Mouse (Mus musculus) heart, postnatal 14 days (tissue): ENCODE measurements around the gene Mrpl40. TPM values are rescaled to one million over a fixed set of nuclear protein-coding genes. Genes with fewer than 3 reads are reported as not detected.
"Not testable (repeated sequence)": the region's sequence is repeated elsewhere in the genome, so short reads cannot be mapped to it uniquely, and the experiment has no call there.

Experiments used
- DNase-seq, 2 experiments: peaks; one replicate each; pipeline ENCODE4 v3.0.0; 2021 to 2022
- intact Hi-C: fragments of 180-260 bp; cut with DNase I; formaldehyde crosslinking; loops from one replicate; pipeline ENCODE4 v1.15.1; 2025
- long read RNA-seq, 2 experiments: library from polyadenylated mRNA; stranded (forward); transcript quantifications; one replicate each; pipeline ENCODE4 v2.0.0; 2021
- total RNA-seq, 2 experiments: library from RNA; stranded (reverse); gene quantifications; 2 replicates each; pipeline ENCODE4 v1.2.3; 2021

Gene Mrpl40
- 10 to 100 TPM; 52.2 to 52.4 TPM for total RNA-seq
- long read RNA-seq, experiment 1, transcript Mrpl40-201 (4 exons, 1,280 nt) = major isoform, 73 of 80 reads
- long read RNA-seq, experiment 1, partial matches to known transcripts = 1 of 80 reads
- long read RNA-seq, experiment 1, other reads (novel, unspliced or antisense) = 2 of 80 reads
- long read RNA-seq, experiment 2, transcript Mrpl40-201 (4 exons, 1,280 nt) = major isoform, 63 of 68 reads
- long read RNA-seq, experiment 2, partial matches to known transcripts = 0 of 68 reads
- long read RNA-seq, experiment 2, other reads (novel, unspliced or antisense) = 2 of 68 reads

GRCm38 (mm10) chr16:18876442-18877308 lies at the start of gene Mrpl40, which contains the start of gene Hira:
TSS of gene Mrpl40 (minus strand) at chr16:18876862.
TSS of gene Hira (plus strand) at chr16:18877037.
- peak; percentile 95 to 97 for DNase-seq
- intact Hi-C loops = loop anchor here (2.0 to 5.0 kb wide), 2 partner anchors 40 to 64 kb away; partner anchors contain the start of genes 2510002D24Rik, Cdc45, Gm28539 and Ufd1

DNA sequence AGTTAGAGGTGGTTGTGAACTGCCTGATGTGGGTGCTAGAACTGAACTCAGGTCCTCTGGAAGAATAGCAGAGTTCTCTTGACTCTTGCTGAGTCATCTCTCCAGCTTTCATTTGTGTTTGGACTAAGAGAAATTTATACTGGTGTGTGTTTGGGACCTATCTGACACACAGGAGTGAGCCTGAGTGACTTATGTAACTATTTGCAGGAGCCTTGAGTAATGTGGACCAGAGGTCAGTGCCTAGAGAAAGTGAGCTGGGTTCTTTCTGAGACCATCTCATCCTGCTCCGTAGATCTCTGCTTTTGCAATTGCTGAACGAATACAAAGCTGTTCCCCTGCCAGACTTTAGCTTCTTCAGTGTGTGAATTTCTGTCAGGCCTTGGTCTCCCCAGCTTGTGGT lies 45.1 kb upstream of the Mrpl40 start:
- intact Hi-C loops = no loop called here
- DNase-seq = no peak

DNA sequence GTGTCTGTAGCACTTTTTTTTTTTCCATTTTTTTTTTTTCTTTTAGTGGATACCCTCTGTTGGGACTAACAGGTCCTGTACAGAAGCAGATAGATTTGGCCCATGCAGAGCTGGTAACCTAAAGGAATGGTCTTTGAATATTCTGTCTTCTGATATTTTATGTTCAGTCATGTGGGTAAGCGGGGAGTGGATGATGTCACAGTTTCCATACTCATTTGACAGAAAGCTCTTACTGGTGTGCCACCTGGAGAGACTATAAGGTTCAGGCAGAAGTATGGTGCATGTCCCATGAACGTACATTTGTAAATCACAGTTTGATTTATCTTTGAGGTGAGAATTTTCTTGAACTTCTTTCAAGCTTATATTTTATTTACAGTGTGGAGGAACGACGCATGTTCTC lies 39.4 kb upstream of the Mrpl40 start:
- intact Hi-C loops = no loop called here
- no peak for DNase-seq

GRCm38 (mm10) chr16:18905648-18906047 lies 29.0 kb upstream of the Mrpl40 start:
- DNase-seq = no peak
- intact Hi-C loops = no loop called here

- intact Hi-C loops = no loop called here
- peak; percentile 44 to 49 for DNase-seq
Measured at GRCm38 (mm10) chr16:18896429-18896828, 19.8 kb upstream of the Mrpl40 start.

DNA sequence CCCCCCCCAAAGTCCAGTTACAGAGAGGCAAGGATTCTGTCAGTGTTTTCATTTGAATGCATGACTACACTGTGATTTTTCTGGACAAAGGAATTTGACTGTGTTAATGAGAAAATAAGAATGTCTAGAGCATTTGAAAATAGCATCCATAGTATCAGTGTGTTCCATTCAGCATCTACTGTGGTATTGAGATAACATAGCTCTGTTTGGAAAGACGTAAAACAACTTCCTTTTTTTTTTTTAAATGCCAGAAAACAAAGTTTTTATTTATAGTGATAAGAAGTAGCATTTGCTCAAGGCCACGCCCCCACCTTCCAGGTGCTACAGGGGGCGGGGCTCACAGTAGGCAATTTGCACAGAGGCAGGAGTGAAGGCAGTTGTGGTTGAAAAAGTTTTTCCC lies 18.6 kb upstream of the Mrpl40 start:
- intact Hi-C loops = no loop called here

DNA sequence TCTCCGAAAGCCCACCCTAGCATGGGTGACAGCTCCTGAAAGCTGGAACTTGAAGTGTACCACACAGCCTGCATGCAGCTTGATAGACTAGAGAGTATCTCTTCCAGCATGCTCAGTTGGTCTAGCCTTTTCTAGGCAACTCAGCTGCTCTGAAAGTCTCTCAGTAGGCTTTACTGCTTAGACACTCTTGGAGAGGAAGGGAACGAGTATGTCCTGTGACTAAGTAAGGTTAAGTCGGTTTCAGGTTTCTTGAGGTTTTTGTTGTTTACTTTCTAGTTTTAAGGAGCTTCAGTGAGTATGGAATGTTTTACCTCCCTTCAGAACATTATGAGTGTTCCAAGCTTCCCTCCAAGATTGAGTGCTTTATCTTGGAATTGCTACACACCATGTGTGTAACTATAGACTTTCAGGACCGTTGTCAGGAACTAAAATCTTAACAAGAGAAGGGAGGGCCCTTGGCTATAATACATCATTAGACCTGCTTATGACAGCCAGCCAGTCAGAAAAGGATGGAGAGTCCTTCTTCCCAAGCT lies 17.2 kb upstream of the Mrpl40 start:
- intact Hi-C loops = no loop called here
- DNase-seq = no peak

More for the DNA sequence above, 18.6 kb upstream of the Mrpl40 start:
- no peak for DNase-seq

DNA sequence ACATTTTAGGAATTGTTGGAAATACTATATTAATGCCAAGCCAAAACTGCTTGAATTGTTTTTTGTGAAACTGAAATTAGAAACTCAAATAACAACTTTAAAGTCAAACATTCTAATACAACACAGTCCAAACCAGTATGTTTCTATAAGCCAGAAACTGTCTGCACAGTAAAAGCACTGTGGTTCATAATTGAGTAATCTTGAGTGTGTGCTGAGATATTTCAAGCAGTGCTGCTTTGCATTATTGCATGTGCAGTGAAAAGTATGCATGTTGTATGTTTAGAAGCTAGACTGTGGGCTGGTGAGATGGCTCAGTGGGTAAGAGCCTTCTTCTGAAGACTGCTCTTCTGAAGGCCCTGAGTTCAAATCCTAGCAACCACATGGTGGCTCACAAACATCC lies 7.4 kb upstream of the Mrpl40 start:
- no peak for DNase-seq
- intact Hi-C loops = no loop called here

DNA sequence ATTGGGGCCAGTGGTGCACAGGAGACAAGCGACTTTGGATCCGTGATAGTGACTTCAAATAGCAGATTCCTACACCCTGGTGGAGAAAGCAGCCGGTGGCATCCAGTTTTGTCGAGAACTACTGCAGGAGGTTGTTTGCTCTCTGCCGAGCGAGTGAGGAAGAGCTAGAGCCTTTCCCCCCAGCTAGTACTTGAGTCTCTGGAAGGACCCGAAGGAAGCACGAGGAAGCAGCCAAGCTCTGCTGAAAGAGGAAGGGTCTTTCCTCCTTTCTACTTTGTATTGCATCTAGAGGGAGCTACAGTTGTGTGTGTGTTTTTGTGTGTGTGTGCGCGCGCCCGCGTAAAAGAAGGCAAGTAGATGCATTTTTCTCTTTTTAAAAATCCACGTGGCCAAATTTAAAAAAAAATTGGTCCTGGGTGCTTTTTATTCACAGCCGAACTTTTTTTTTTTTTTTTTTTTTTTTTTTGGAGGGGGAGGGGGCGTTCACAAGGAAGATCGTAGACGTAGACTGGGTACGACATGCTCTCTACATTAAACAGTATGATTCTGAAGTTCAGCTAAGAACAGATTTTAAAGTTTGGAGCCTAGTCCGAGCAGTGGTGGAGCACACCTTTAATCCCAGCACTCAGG lies 1.5 kb upstream of the Mrpl40 start:
- DNase-seq = peak in 1 of 2 experiments; percentile 3
- intact Hi-C loops = loop anchor here (5.0 kb wide), 1 partner anchor 66 kb away; the partner anchor contains the start of genes Cdc45 and Ufd1

DNA sequence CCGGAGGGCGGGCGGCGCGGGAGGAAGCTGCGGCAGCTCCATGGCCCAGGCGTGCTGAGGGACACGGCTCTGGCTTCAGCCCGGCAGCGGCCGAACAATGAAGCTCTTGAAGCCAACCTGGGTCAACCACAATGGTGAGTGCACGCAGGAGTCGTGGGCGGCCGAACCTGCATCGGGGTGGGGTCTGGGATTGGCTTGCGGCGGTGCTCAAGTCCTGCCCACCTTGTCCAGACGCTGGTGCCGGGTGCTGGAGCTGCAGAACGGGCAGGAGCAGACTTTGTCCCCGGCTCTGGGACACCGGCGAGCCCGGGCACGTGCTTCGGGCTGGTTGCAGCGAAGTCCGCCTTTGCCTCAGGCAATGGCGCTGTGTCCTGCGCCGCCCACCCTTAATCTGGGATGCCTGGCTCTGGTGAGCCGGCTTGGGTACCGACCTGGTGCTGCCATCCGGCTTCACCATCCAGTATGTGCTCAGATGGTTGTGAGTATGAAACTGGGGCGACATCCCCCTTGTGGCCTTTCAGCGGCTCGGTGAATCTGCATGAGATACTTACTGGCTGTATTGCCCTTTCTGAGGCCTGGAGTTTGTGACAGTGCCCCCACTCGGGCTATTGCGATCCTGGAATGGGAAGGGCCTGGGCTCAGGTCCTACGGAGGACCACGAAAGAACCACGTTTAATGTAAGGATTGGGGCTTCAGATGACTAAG lies 876 bp upstream of the Mrpl40 start:
- intact Hi-C loops = loop anchor here (2.0 to 5.0 kb wide), 2 partner anchors 41 to 65 kb away; partner anchors contain the start of genes 2510002D24Rik, Cdc45, Gm28539 and Ufd1
- peak; percentile 35 to 48 for DNase-seq

DNA sequence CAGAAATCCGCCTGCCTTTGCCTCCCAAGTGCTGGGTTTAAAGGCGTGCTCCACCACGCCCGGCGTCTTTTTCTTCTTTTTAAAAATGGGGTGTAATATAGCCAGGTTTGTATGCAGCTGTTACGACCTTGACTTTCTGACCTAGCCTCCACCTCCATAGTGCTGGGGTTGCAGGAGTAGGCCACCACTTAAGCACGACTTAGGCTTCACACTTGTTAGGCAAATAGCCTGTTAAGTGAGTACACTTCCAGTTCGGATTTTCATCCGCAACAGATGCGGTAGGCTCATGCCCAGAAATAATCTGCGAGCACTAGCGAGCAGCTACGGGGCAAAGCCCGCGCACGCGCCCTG lies 596 bp downstream of the Mrpl40 start:
- intact Hi-C loops = loop anchor here (2.0 to 5.0 kb wide), 2 partner anchors 39 to 64 kb away; partner anchors contain the start of genes 2510002D24Rik, Cdc45, Gm28539 and Ufd1
- no peak for DNase-seq

GRCm38 (mm10) chr16:18870495-18870894 lies 6.2 kb downstream of the Mrpl40 start:
- intact Hi-C loops = not testable (repeated sequence)

DNA sequence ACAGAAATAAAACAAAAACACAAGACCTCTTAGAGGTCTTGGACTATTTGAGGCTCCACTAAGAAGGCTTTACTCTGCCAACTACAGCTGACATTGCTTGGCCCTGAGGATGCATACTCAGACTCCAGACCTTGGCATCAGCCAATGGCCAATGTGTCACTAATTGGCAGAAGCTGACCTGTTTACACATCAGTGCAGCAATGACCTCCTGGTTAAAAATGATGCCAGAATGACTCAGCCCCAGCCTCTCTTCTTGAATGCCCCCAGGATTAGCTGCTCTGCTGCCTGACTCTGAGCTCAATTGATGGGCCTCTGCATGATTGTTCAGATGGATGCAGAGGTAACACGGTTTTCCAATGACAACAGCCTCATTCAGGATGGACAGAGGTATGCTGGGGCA lies 16.5 kb downstream of the Mrpl40 start:
- peak; percentile 25 to 63 for DNase-seq
- intact Hi-C loops = no loop called here

More at GRCm38 (mm10) chr16:18870495-18870894, 6.2 kb downstream of the Mrpl40 start:
- not testable (repeated sequence) for DNase-seq

- DNase-seq = peak in 1 of 2 experiments; percentile 40
- intact Hi-C loops = loop anchor here (2.0 to 5.0 kb wide), 2 partner anchors 162 to 231 kb away; partner anchors contain the start of genes Gm49601 and Sept5
Measured at GRCm38 (mm10) chr16:18858551-18858950, 18.1 kb downstream of the Mrpl40 start.

- intact Hi-C loops, DNase-seq: not testable (repeated sequence)
Measured at GRCm38 (mm10) chr16:18849521-18850190, 27.0 kb downstream of the Mrpl40 start.

DNA sequence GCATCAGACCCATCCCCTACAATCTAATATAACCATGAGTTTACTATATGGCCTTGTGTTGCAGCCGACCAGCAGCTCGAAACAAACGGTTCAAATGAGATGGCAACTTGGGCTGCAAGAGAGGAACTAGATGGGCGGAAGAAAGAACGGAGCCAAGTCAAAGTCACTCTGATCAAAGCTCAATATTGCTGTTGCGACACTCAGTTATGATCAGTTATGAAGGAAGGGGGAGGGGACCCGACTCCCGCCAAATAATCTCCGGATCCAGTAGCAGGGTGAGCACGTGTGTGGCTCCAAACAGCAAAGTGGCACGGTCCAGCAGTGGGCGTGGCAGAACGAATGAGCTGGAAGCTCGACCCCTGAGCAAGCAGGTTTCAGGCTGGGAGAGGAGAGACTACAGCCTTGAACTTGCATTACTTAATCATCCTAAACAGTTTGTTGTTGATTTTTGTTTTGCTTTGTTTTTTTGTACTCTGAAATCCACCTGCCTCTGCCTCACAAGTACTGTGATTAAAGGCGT lies 30.3 kb downstream of the Mrpl40 start:
- DNase-seq = no peak
- intact Hi-C loops = no loop called here

- DNase-seq = peak in 1 of 2 experiments; percentile 18
- intact Hi-C loops = no loop called here
Measured at GRCm38 (mm10) chr16:18838346-18838745, 38.3 kb downstream of the Mrpl40 start.

DNA sequence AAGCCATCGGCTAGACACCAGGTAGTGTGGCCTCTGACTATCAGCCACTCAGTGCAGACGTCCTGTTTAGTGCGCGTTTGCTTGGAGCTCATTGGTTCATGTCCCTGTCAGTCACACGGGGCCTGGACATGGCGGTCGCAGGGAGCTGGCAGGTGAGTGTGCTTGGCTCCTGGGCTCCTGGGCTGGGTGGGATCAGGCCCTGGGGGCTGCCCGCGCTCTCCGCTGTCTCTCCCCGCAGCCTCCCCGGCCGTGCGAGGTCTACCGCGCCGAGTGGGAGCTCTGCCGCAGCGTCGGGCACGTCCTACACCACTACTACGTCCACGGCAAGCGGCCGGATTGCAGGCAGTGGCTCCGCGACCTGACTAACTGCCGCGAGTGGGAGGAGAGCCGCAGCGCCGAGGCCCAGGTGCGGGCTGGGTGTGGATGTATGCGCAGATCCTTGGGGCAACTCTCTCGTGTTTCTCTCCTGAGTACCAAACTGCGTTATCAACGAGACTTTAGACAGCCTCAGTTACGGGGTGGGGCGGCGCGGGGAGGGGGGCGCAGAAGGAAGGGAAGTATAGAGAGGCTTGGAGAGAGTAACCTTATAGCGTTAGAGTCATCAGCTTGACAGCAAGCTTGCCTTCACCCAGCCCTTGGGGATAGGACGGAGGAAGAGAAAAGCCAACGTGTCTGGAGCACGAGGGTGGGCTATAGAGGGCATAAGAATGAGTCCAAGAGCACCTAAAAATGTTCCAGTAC lies 40.0 kb downstream of the Mrpl40 start, which contains the start of the genes 2510002D24Rik and Gm28539:
Gene 2510002D24Rik (plus strand): TSS at position 111 of the 741 bp plus-strand sequence.
Gene Gm28539 (plus strand): TSS at position 117 of the 741 bp plus-strand sequence.
- intact Hi-C loops = loop anchor here (2.0 kb wide), 1 partner anchor 40 kb away; the partner anchor contains the start of genes Hira and Mrpl40
- DNase-seq = peak; percentile 91 to 94
